Mouse (Mus musculus) thymus, adult 2 months (tissue): Measurements from ENCODE around the gene Fam177a.
"Not testable (repeated sequence)": the region's sequence is repeated elsewhere in the genome, so short reads cannot be mapped to it uniquely, and the experiment has no call there.

Experiments
- CTCF ChIP-seq: fragments of 200-500 bp; IDR thresholded peaks from 2 replicates; pipeline ENCODE4 v1.5.1; 2012; ENCODE audit warnings: mild to moderate bottlenecking, control low read depth, low read length, moderate library complexity, borderline replicate concordance; ENCODE audit not compliant: control insufficient read depth, poor library complexity, insufficient read depth; ENCODE audit errors: extremely low read depth
- POLR2A ChIP-seq: fragments of 200-500 bp; IDR thresholded peaks from 2 replicates; pipeline ENCODE4 v1.6.1; 2012; ENCODE audit warnings: mild to moderate bottlenecking, low read length, control low read depth, moderate library complexity; ENCODE audit not compliant: control insufficient read depth, poor library complexity, insufficient read depth; ENCODE audit errors: extremely low read depth

DNA sequence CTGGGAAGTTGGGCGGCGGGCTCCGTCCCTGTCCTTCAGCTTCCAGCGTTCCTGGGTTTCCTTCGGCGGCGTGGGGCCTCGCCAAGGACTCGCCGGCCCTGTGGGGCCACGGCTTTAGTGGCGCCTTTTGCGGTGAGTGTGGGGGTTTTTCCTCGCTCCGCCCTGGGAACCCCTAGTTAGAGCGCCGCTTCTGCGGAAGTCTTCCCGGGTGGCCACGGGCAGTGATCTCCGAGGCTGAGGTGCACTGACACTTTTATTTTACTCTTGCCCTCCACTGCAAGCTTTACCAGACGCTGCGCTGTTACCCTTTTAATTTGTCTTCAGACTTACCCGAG lies 31.1 kb downstream of the Fam177a start:
- TF ChIP-seq POLR2A, CTCF: not testable (repeated sequence)
